Mouse (Mus musculus) heart, embryonic 10.5 days (tissue): ENCODE data around the gene Dip2b. TPM values are rescaled to one million over a fixed set of nuclear protein-coding genes. Genes with fewer than 3 reads are reported as not detected.
"Not testable (repeated sequence)": the region's sequence is repeated elsewhere in the genome, so short reads cannot be mapped to it uniquely, and the experiment has no call there.

Experiments used
- DNase-seq: peaks from one replicate; pipeline ENCODE4 v3.0.0-alpha.2; 2017; ENCODE audit warnings: low spot score
- H3K27ac ChIP-seq: fragments of 300-500 bp; sonication (generic); 2 replicates; pipeline ENCODE4 v1.5.1; 2016; ENCODE audit warnings: mild to moderate bottlenecking
- H3K27me3 ChIP-seq: fragments of 300-500 bp; sonication (generic); 2 replicates; pipeline ENCODE4 v1.6.1; 2016; ENCODE audit warnings: mild to moderate bottlenecking; ENCODE audit not compliant: poor library complexity, insufficient read depth, severe bottlenecking
- H3K36me3 ChIP-seq: fragments of 300-500 bp; sonication (generic); 2 replicates; pipeline ENCODE4 v1.6.1; 2016; ENCODE audit warnings: mild to moderate bottlenecking, moderate library complexity
- H3K4me1 ChIP-seq: fragments of 300-500 bp; sonication (generic); 2 replicates; pipeline ENCODE4 v1.6.1; 2016; ENCODE audit warnings: mild to moderate bottlenecking
- H3K4me3 ChIP-seq: fragments of 300-500 bp; sonication (generic); 2 replicates; pipeline ENCODE4 v1.5.1; 2016; ENCODE audit warnings: mild to moderate bottlenecking, moderate library complexity
- H3K9me3 ChIP-seq: fragments of 300-500 bp; sonication (generic); 2 replicates; pipeline ENCODE4 v1.6.1; 2016; ENCODE audit warnings: mild to moderate bottlenecking, moderate library complexity
- WGBS: fragments of 180-500 bp; shearing (Covaris S2); methylation state at CpG from one replicate; pipeline ENCODE4 v1.1.7; 2016; 5-methylcytosine and 5-hydroxymethylcytosine counted together
- polyA plus RNA-seq: library from polyadenylated mRNA; unstranded; fragments of >200 nt; fragmentation: Nextera tagmentation; extraction: Ambion mirVana; gene quantifications from 2 replicates; pipeline ENCODE4 v1.2.1, GENCODE M21; 2016

Dip2b gene
- polyA plus RNA-seq, 1 experiment from 2014 or later: 12.2 TPM

GRCm38 (mm10) chr15:100256386-100256785 lies 217.9 kb downstream of the Dip2b start:
- no peak for DNase-seq
- no peaks in the 10 kb centered on the region for H3K27me3 ChIP-seq
- H3K9me3 ChIP-seq: no peaks in the 10 kb centered on the region
- H3K4me1 ChIP-seq: no peaks in the 10 kb centered on the region
- no peak overlapping the region for H3K27ac ChIP-seq
- peaks cover 89% of the 10 kb centered on the region for H3K36me3 ChIP-seq
- H3K4me3 ChIP-seq: no peak overlapping the region
- 90% methylated on average over 6 of the region's 6 CpGs for WGBS

GRCm38 (mm10) chr15:100257305-100257704 lies 218.8 kb downstream of the Dip2b start:
- WGBS: 87% methylated on average over 5 of the region's 5 CpGs

GRCm38 (mm10) chr15:100258646-100259425 lies 220.4 kb downstream of the Dip2b start:
- Histone ChIP-seq H3K27me3 (no peaks in the 10 kb centered on the region), H3K4me3 (no peak overlapping the region), H3K36me3 (peaks cover 67% of the 10 kb centered on the region), H3K4me1 (no peaks in the 10 kb centered on the region), H3K9me3 (no peaks in the 10 kb centered on the region), H3K27ac (no peak overlapping the region)
- DNase-seq: no peak
- 92% methylated on average over 7 of the region's 7 CpGs for WGBS

More at GRCm38 (mm10) chr15:100257305-100257704, 218.8 kb downstream of the Dip2b start:
- Histone ChIP-seq H3K27ac (no peak overlapping the region), H3K4me1 (no peaks in the 10 kb centered on the region), H3K9me3 (no peaks in the 10 kb centered on the region), H3K4me3 (no peak overlapping the region), H3K27me3 (no peaks in the 10 kb centered on the region), H3K36me3 (peaks cover 82% of the 10 kb centered on the region)
- DNase-seq: no peak

GRCm38 (mm10) chr15:100260351-100260750 lies 221.9 kb downstream of the Dip2b start:
- not testable (repeated sequence) for DNase-seq, H3K4me1 ChIP-seq, H3K9me3 ChIP-seq, H3K27me3 ChIP-seq, H3K4me3 ChIP-seq, H3K27ac ChIP-seq
- peaks cover 51% of the 10 kb centered on the region for H3K36me3 ChIP-seq
- WGBS: 93% methylated on average over 6 of the region's 7 CpGs

GRCm38 (mm10) chr15:100263246-100263905 lies 224.9 kb downstream of the Dip2b start:
- H3K27me3 ChIP-seq: no peaks in the 10 kb centered on the region
- 18% methylated on average over 4 of the region's 4 CpGs for WGBS
- DNase-seq: no peak
- no peaks in the 10 kb centered on the region for H3K9me3 ChIP-seq
- H3K4me1 ChIP-seq: no peaks in the 10 kb centered on the region
- no peak overlapping the region for H3K4me3 ChIP-seq
- no peak overlapping the region for H3K27ac ChIP-seq
- peaks cover 21% of the 10 kb centered on the region for H3K36me3 ChIP-seq

- peaks cover 6% of the 10 kb centered on the region for H3K36me3 ChIP-seq
- WGBS: 83% methylated on average over 4 of the region's 5 CpGs
- peaks cover 16% of the 10 kb centered on the region for H3K27me3 ChIP-seq
These were observed 227.3 kb downstream of the Dip2b start for GRCm38 (mm10) chr15:100265586-100266325.

GRCm38 (mm10) chr15:100268916-100269315 lies 230.5 kb downstream of the Dip2b start:
- Histone ChIP-seq H3K9me3 (no peaks in the 10 kb centered on the region), H3K4me1 (no peaks in the 10 kb centered on the region), H3K4me3 (no peak overlapping the region), H3K36me3 (no peaks in the 10 kb centered on the region), H3K27me3 (peaks cover 23% of the 10 kb centered on the region), H3K27ac (no peak overlapping the region)
- 72% methylated on average over 2 of the region's 2 CpGs for WGBS
- DNase-seq: no peak

More at GRCm38 (mm10) chr15:100265586-100266325, 227.3 kb downstream of the Dip2b start:
- no peak for DNase-seq
- Histone ChIP-seq H3K27ac (no peak overlapping the region), H3K9me3 (no peaks in the 10 kb centered on the region), H3K4me1 (no peaks in the 10 kb centered on the region), H3K4me3 (no peak overlapping the region)

Other genes with a start within 250 kb of the Dip2b start
- 25.9 and 29.4 TPM in 2 replicates for gene Lima1, start 163.2 kb upstream of the Dip2b start, polyA plus RNA-seq
- 0.05 TPM in 1 of 2 replicates, not detected in the other for gene Fam186a, start 71.6 kb upstream of the Dip2b start, polyA plus RNA-seq
- gene Larp4, start 68.6 kb upstream of the Dip2b start, polyA plus RNA-seq: 36.3 and 41.2 TPM in 2 replicates
- gene Atf1, start 189.2 kb downstream of the Dip2b start, polyA plus RNA-seq: 36.0 and 36.1 TPM in 2 replicates
- not detected in 2 replicates for gene Tmprss12, start 242.2 kb downstream of the Dip2b start, polyA plus RNA-seq